Mouse (Mus musculus) midbrain, embryonic 11.5 days (tissue): ENCODE results near the gene Mapk1ip1l. TPM values are rescaled to one million over a fixed set of nuclear protein-coding genes. Genes with fewer than 3 reads are reported as not detected.

Experiments used
- ATAC-seq: fragments of 200-750 bp; cut with Nextera tagmentation; 2 replicates; pipeline ENCODE4 v1.8.0; 2017; ENCODE audit warnings: moderate TSS enrichment, moderate library complexity; ENCODE audit not compliant: low FRiP score
- DNase-seq: peaks from one replicate; pipeline ENCODE4 v3.0.0; 2015; ENCODE audit warnings: low spot score; ENCODE audit errors: missing footprints
- H3K27ac ChIP-seq: fragments of 300-500 bp; sonication (generic); 2 replicates; pipeline ENCODE4 v1.5.1; 2014; ENCODE audit warnings: low read depth, low read length
- H3K27me3 ChIP-seq: fragments of 300-500 bp; sonication (generic); 2 replicates; pipeline ENCODE4 v1.6.1; 2014; ENCODE audit warnings: mild to moderate bottlenecking, low read length, moderate library complexity, mixed read lengths; ENCODE audit not compliant: control insufficient read depth, insufficient read depth
- H3K36me3 ChIP-seq: fragments of 300-500 bp; sonication (generic); 2 replicates; pipeline ENCODE4 v1.6.1; 2014; ENCODE audit warnings: mild to moderate bottlenecking, low read length, moderate library complexity, mixed read lengths; ENCODE audit not compliant: control insufficient read depth, insufficient read depth
- H3K4me1 ChIP-seq: fragments of 300-500 bp; sonication (generic); 2 replicates; pipeline ENCODE4 v1.6.1; 2014; ENCODE audit warnings: low read length; ENCODE audit not compliant: control insufficient read depth, insufficient read depth
- H3K4me2 ChIP-seq: fragments of 300-500 bp; sonication (generic); 2 replicates; pipeline ENCODE4 v1.6.1; 2014; ENCODE audit warnings: mild to moderate bottlenecking, moderate library complexity
- H3K4me3 ChIP-seq: fragments of 300-500 bp; sonication (generic); 2 replicates; pipeline ENCODE4 v1.5.1; 2014; ENCODE audit warnings: low read depth, low read length
- H3K9ac ChIP-seq: fragments of 300-500 bp; sonication (generic); 2 replicates; pipeline ENCODE4 v1.6.1; 2014; ENCODE audit warnings: low read length
- H3K9me3 ChIP-seq: fragments of 300-500 bp; sonication (generic); 2 replicates; pipeline ENCODE4 v1.6.1; 2016; ENCODE audit warnings: low read length; ENCODE audit not compliant: control insufficient read depth
- WGBS: fragments of 180-500 bp; shearing (Covaris S2); extraction: QIAGEN DNeasy Blood & Tissue Kit; methylation state at CpG from one replicate; pipeline ENCODE4 v1.1.7; 2014; 5-methylcytosine and 5-hydroxymethylcytosine counted together
- polyA plus RNA-seq: library from polyadenylated mRNA; unstranded; fragments of >200 nt; fragmentation: Nextera tagmentation; extraction: Ambion mirVana; gene quantifications from 2 replicates; pipeline ENCODE4 v1.2.1, GENCODE M21; 2014

The Mapk1ip1l gene
- polyA plus RNA-seq, 1 experiment from 2014 or later = 91.0 TPM

DNA sequence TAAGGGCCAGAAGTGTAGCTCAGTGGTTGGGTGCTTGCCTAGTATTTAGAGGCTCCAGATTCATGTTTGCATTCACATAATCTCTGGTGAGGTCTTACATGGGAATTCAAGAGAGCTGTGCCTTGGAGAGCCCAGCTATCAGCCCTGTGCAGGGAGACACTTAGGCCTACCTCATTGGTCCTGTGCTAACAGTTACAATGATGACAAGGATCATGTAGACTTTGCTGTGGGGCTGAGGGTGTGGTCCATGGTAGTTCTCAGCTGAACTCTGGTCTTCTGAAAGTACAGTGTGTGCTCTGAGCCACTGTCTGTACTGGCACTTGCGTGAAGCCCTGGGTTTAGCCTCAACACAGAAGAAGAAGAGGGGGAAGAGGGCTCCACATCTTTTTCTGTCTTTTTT, 48.6 kb downstream of the Mapk1ip1l start:
- WGBS = 89% methylated on average over 1 of the region's 1 CpGs
- DNase-seq = no peak
- Histone ChIP-seq H3K9ac (no peak overlapping the region), H3K4me1 (no peaks in the 10 kb centered on the region), H3K36me3 (no peaks in the 10 kb centered on the region), H3K27ac (no peak overlapping the region), H3K4me3 (no peak overlapping the region), H3K4me2 (no peak overlapping the region), H3K27me3 (no peaks in the 10 kb centered on the region), H3K9me3 (no peaks in the 10 kb centered on the region)
- ATAC-seq = no peak

DNA sequence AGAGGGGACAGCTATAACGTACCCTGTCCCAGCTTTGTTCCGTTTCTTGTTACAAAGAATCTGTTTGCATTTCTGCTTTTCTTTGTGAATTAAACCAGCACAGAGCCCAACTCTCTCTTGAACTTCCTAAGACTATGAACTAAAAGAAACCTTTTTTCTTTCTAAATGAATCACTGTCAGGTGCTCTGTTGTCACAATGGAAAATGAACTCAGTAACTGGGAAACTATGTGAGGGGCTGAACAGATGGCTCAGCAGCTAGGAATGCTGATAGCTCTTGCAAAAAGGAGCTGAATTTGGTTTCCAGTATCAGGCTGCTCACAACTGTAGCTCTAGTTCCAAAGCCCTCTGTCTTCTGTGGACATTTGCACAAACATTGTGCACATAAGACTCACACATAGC, 52.9 kb downstream of the Mapk1ip1l start:
- Histone ChIP-seq H3K4me3 (no peak overlapping the region), H3K36me3 (no peaks in the 10 kb centered on the region), H3K4me2 (no peak overlapping the region), H3K9me3 (no peaks in the 10 kb centered on the region), H3K4me1 (no peaks in the 10 kb centered on the region), H3K27me3 (no peaks in the 10 kb centered on the region), H3K9ac (no peak overlapping the region), H3K27ac (no peak overlapping the region)
- no peak for ATAC-seq
- WGBS = 82% methylated on average over 2 of the region's 2 CpGs
- DNase-seq = no peak

DNA sequence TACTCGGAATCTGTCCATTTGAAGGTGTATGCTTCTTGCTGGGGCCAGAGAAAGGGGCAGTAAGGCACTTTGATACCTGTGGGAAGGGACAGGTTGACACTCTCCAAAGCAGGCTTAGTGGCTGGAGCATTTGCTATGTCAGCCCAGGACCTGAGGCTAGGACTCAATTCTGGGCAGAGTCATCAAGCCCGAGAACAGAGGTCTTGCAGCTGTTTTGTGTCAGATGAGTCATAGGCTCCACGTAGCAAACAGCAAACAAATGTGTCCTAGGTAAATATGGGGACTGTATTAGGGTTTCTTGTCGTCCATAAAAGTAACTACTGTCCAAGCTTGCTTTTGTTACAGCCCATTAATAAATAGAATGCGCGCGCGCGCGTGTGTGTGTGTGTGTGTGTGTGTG, 54.2 kb downstream of the Mapk1ip1l start:
- Histone ChIP-seq H3K4me2 (no peak overlapping the region), H3K9ac (no peak overlapping the region), H3K9me3 (no peaks in the 10 kb centered on the region), H3K4me1 (no peaks in the 10 kb centered on the region), H3K27ac (no peak overlapping the region), H3K4me3 (no peak overlapping the region), H3K27me3 (no peaks in the 10 kb centered on the region), H3K36me3 (no peaks in the 10 kb centered on the region)
- WGBS = 91% methylated on average over 10 of the region's 10 CpGs
- DNase-seq = no peak
- no peak for ATAC-seq

DNA sequence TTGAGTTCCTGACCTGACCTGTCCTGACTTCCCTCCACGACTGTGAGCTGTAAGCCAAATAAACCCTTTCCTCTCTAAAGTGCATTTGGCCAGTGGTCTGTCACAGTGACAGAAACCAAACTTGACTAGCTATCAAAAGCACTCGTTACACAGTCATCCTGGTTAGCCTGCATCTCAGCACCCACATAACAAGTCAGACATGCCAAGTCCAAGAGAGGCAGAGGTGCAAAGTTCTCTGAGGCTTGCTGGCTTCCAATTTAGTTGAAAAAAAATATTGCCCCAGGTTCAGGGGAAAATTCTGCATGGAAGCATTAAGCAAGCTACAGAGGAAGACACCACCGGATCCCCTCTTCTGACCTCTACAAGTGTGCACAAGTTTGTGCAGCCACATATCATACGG, 55.2 kb downstream of the Mapk1ip1l start:
- Histone ChIP-seq H3K4me1 (no peaks in the 10 kb centered on the region), H3K9me3 (no peaks in the 10 kb centered on the region), H3K4me2 (no peak overlapping the region), H3K9ac (no peak overlapping the region), H3K27me3 (no peaks in the 10 kb centered on the region), H3K36me3 (no peaks in the 10 kb centered on the region), H3K4me3 (no peak overlapping the region), H3K27ac (no peak overlapping the region)
- ATAC-seq (no peak), DNase-seq (no peak)
- WGBS = 93% methylated on average over 4 of the region's 4 CpGs

DNA sequence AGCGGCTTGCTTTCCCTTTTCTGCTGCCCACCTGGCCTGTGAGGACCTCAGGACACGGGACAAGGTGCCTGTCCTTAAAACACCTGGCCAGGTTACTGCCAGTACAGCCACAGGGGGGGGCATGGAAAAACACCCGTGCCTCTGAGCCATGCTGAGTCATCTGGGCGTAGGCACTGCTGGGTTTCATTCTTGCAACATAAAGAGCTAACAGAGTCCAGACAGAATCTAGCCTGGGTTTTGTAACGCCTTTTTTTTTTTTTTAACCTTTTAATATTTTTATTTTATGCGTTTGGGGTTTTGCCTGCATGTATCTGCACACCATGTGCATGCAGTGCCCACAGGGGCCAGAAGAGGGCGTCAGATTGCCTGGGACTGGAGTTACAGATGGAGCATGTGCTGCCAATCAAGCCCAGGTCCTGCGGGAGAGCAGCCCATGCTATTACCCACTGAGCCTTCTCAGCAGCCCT, 56.1 kb downstream of the Mapk1ip1l start:
- no peak overlapping the region for H3K4me3 ChIP-seq
- no peaks in the 10 kb centered on the region for H3K9me3 ChIP-seq
- H3K4me2 ChIP-seq = no peak overlapping the region
- no peak overlapping the region for H3K27ac ChIP-seq
- H3K9ac ChIP-seq = no peak overlapping the region
- ATAC-seq (no peak), DNase-seq (no peak)
- WGBS = 64% methylated on average over 8 of the region's 8 CpGs
- no peaks in the 10 kb centered on the region for H3K27me3 ChIP-seq
- H3K4me1 ChIP-seq = no peaks in the 10 kb centered on the region
- H3K36me3 ChIP-seq = no peaks in the 10 kb centered on the region

DNA sequence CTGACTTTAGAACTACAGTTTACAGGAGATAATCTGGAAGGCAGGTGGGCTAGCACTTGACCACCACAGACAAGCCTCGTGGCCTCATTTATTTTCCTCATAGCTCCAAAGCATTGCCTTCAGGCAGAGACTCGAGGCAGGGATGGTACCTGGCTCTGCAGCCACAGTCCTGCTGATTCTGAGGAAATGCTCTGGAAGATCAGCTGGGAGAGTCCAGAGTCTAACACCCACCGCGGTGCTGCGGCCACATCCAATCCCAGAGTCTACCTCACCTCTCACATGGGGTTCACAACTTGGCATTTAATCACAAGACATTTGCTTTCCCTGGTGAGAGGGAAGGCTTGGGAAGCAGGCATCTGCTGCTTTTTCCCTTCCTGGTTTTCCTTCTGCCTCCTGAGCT, 56.9 kb downstream of the Mapk1ip1l start:
- Histone ChIP-seq H3K4me2 (no peak overlapping the region), H3K4me1 (no peaks in the 10 kb centered on the region), H3K27me3 (no peaks in the 10 kb centered on the region), H3K36me3 (no peaks in the 10 kb centered on the region), H3K9me3 (no peaks in the 10 kb centered on the region), H3K4me3 (no peak overlapping the region), H3K9ac (no peak overlapping the region), H3K27ac (no peak overlapping the region)
- DNase-seq = no peak
- no peak for ATAC-seq
- 89% methylated on average over 5 of the region's 5 CpGs for WGBS

DNA sequence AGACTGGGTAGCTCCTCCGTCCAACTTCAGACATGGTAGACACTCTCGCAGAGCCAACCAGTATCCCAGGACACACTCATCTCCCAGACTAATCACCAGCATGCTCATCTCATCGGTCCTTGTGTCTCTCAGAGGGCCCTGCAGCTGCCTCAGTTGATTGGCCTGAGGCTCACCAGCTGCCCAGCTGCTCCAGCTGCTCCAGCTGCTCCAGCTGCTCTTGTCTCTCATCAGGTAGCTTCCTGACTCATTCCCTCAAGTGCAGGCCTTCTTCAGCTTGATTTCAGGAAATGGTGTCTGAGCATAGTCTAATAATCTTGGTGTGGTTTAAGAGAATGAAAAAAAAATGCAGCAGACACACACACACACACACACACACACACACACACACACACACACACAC, 58.6 kb downstream of the Mapk1ip1l start:
- H3K9ac ChIP-seq = no peak overlapping the region
- H3K27ac ChIP-seq = no peak overlapping the region
- H3K9me3 ChIP-seq = no peaks in the 10 kb centered on the region
- H3K4me2 ChIP-seq = no peak overlapping the region
- H3K4me3 ChIP-seq = no peak overlapping the region
- H3K27me3 ChIP-seq = no peaks in the 10 kb centered on the region
- H3K36me3 ChIP-seq = no peaks in the 10 kb centered on the region
- DNase-seq (no peak), ATAC-seq (no peak)
- WGBS = 84% methylated on average over 3 of the region's 3 CpGs
- no peaks in the 10 kb centered on the region for H3K4me1 ChIP-seq

DNA sequence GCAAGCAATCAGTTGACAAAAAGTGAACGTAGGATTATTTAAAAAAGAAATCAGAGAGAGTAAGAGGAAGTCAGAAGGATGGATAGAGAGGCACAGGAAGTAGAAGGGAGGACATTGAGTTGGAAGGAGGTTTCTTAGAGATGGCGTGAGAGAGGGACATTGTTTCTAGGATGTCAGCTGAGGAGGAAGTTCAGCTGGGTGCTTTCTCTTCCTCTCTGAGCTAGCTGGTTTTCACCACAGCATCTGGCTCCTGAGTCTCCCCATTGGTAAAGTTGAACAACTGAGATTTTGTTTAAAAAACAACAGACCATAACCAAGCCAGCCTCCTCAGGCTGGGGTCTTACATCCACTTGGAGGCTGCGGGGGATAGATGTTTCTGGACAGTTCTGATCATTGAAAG, 61.5 kb downstream of the Mapk1ip1l start:
- no peak overlapping the region for H3K4me3 ChIP-seq
- WGBS = 74% methylated on average over 3 of the region's 3 CpGs
- no peaks in the 10 kb centered on the region for H3K4me1 ChIP-seq
- no peak overlapping the region for H3K9ac ChIP-seq
- DNase-seq = no peak
- no peaks in the 10 kb centered on the region for H3K36me3 ChIP-seq
- no peak overlapping the region for H3K27ac ChIP-seq
- H3K27me3 ChIP-seq = no peaks in the 10 kb centered on the region
- H3K4me2 ChIP-seq = no peak overlapping the region
- no peaks in the 10 kb centered on the region for H3K9me3 ChIP-seq
- no peak for ATAC-seq

DNA sequence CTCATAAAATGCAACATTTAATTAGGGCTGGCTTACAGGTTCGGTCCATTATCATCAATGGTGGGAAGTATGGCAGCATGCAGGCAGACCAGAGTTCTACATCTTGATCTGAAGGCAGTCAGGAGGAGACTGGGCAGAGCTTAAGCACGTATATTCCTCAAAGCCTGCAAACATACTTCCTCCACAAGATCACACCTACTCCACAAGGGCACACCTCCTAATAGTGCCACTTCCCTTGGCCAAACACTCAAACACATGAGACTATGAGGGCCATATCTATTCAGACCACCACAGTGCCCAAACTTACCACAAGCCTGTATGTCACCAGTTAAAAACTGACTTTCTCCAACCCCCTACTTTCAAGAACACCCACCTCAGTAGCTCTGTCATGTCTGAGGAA, 63.4 kb downstream of the Mapk1ip1l start:
- Histone ChIP-seq H3K27ac (no peak overlapping the region), H3K9ac (no peak overlapping the region), H3K4me2 (no peak overlapping the region), H3K9me3 (no peaks in the 10 kb centered on the region), H3K4me3 (no peak overlapping the region), H3K4me1 (peaks cover 3% of the 10 kb centered on the region; the same call in 1 of the 2 replicates), H3K27me3 (no peaks in the 10 kb centered on the region), H3K36me3 (no peaks in the 10 kb centered on the region)
- WGBS = 88% methylated on average over 2 of the region's 2 CpGs
- ATAC-seq (no peak), DNase-seq (no peak)

DNA sequence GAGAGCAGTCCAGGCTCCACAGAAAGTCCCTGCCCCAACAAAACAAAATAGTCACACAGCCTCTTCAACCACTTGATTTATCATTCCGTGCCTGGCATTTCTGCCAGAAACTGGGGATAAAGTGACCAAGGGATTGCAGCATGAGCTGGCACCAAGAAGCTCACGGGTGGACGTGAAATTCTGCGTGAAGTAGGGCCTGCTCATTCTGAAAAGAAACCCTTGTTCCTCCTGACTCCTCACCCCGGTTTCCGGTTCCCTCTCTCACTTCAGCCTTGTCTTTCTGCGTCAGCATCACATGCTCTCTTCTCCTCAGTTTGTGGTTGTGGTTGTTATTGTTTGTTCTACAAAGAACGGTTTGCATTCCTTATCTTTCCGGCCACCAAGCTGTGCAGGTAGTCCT, 63.8 kb downstream of the Mapk1ip1l start:
- H3K9me3 ChIP-seq = no peaks in the 10 kb centered on the region
- ATAC-seq (no peak), DNase-seq (no peak)
- 90% methylated on average over 9 of the region's 9 CpGs for WGBS
- H3K27me3 ChIP-seq = no peaks in the 10 kb centered on the region
- no peak overlapping the region for H3K9ac ChIP-seq
- no peak overlapping the region for H3K27ac ChIP-seq
- no peak overlapping the region for H3K4me3 ChIP-seq
- no peak overlapping the region for H3K4me2 ChIP-seq
- H3K4me1 ChIP-seq = peaks cover 3% of the 10 kb centered on the region; the same call in 1 of the 2 replicates
- no peaks in the 10 kb centered on the region for H3K36me3 ChIP-seq
